Mouse (Mus musculus): Measurements from ENCODE around the gene Fam184b.
"Not testable (repeated sequence)": the region's sequence is repeated elsewhere in the genome, so short reads cannot be mapped to it uniquely, and the experiment has no call there.

Fam184b gene

DNA sequence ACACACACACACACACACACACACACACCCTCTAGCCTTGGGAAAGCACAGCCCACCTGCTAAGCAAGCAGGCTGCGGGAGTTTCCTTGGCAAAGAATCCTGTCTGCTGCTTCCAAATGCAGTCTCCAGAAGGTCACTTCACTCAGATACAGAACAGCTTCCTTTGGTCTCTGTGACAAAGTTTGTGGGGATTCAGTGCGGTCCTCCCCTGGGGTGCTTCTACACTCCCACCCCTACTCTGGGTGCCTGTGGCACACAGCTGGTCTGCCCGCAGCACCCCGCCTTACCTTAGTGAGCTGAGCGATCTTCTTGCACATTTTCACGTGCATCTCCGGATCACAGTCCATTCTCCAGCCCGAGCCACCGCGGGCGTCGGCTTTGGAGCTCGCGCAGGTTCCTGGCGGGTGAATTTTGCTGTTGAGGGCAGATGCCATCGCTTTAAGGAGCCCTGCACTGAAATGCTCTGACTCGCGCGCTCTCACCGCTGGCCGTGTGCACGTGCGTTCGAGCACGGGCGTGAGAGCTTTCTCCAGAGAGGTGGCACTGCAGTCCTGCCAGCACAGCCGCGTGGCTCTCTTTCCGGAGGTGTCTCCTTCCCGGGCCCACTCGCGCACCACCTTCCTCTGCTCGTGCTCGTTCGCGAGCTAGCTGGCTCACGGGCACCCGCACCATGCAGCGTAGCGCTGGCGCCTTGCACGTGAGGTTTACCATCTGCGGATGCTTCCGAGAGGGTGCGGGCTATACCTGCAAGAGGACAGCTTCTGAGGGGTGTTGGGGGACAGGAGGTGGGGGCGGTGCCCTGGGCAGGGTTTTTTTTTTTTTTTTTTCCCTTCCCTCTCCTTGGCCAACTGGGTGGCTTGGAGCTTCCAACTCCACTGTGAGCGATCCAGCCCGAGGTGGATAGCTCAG, at the start of gene Fam184b:
TSS of gene Fam184b (minus strand) at position 809 of the 909 bp plus-strand sequence.
- DNase-seq (ENCODE audit: low read depth), result no peak

DNA sequence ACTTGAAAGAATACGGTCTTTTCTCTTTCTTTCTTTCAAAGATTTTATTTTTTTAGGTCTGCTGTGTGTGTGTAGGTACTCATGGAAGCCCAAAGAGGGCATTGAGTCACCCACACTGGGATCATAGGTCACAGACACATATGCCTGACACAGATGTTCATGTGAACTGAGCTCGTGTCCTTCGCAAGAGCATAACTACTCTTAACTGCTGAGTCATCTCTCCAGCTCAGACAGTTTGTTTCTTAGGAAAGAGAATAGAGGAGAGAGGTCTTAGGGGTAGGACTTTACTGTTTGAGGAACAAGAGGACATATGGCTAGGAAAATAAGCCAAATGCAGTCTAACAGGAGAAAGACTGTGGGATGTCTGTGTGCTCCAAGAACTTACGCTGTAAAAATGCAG, 49.7 kb upstream of the Fam184b start:
- DNase-seq (ENCODE audit: low read depth), result no peak

DNA sequence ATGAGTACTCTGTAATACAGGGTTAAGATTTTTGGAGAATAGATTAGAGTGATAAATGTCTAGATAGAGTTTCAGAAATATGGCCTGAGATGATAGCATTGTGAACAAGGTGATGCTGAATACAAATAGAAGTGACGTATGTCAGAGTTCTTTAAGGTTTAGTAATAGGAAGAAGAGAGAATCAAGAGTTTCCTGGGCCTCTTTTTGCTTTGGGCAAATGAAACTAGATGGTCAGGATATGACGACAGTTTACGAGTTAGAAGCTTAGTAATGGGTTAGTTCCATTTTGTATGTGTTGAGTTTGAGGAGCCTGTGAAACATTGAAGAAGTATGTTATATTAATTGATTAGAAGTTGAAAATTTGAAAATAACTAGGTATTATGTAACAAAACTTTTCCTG, 46.8 kb upstream of the Fam184b start:
- DNase-seq (ENCODE audit: low read depth), result no peak

DNA sequence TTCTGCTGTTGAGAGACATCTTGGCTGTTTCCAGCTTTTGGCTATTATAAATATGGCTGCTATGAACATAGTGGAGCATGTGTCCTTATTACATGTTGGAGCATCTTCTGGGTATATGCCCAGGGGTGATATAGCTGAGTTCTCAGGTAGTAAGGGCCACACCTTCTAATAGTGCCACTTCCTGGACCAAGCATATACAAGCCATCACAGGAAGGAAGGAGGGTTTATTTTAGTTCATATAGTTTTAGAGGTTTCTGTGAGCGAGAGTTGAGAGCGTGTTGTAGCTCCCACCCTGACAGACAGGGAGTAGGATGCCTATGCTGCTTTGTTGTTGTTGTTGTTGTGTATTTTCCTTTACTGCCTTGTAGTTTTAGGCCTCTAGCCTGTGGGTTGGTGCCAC, 45.8 kb upstream of the Fam184b start:
- DNase-seq (ENCODE audit: low read depth), result no peak

DNA sequence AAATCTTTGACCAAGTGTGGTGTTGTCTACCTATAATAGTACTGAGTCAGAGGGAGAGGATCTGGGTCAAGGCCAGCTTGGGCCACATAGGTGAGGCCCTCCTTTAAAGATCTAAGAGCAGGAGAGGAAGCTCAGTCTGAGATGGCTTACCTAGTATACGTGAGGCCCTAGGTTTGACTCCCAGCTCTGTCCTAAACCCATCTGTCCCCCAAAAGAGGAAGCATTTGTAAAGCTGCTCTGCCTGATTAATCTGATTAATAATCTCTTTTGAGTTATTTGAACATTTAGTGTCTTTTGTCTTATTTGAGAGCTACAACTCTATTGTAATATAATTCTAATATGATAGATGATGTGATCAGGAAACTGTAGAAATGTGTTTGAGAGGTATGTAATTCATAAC, 44.0 kb upstream of the Fam184b start:
- DNase-seq (ENCODE audit: low read depth), result no peak

DNA sequence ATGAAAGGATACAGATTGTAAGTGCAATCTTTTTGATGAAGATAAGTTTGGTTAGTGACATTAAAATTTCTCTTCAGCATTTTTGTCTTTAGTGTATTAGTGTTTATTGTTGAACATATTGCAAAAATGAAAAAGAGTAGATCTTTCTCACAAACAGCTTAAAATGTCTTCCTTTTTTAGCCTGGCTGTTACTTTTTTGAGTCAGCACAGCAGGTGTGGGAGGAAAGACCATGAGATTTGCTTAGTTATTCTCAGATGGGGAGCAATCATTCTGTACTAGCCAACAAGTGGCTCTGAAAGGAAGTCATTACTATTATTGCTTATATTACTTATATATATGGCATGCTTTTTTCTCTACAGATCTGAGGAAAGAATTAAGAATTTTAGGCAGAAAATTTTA, 40.5 kb upstream of the Fam184b start:
- DNase-seq (ENCODE audit: low read depth), result no peak

DNA sequence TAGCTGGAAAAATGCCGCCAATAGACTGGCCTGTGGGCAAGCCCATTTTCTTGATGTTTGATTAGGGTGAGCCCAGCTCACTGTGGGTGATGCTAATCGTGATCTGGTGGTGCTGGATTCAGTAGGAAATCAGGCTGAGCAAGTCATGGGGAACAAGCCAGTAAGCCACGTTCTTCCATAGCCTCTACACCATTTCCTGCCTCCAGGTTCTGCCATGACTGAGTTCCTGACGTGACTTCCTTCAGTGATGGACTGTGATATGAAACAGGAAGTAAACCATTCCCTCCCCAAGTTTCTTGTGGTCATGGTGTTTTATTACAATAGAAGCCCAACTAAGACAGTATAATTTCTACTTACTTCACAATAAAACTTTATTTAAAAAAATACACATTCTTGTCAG, 38.2 kb upstream of the Fam184b start:
- no peak for DNase-seq (ENCODE audit: low read depth)

DNA sequence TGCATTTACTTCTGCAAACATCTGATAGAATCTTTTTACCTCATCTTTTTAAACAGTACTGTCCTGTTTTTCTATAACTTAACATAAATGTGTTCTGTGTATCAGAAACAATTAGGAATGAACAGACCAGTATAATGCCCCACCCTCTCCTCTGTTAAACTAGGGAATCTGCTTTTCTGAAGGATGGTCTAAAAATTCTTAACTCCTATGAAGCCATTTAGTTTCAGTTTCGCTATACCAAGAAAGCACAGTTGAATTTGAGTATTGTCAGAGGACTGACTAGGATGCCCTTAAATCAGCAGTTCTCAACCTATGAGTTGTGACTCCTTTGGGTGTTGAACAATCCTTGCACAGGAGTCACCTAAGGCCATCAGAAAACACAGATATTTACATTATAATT, 35.6 kb upstream of the Fam184b start:
- DNase-seq (ENCODE audit: low read depth), result no peak

DNA sequence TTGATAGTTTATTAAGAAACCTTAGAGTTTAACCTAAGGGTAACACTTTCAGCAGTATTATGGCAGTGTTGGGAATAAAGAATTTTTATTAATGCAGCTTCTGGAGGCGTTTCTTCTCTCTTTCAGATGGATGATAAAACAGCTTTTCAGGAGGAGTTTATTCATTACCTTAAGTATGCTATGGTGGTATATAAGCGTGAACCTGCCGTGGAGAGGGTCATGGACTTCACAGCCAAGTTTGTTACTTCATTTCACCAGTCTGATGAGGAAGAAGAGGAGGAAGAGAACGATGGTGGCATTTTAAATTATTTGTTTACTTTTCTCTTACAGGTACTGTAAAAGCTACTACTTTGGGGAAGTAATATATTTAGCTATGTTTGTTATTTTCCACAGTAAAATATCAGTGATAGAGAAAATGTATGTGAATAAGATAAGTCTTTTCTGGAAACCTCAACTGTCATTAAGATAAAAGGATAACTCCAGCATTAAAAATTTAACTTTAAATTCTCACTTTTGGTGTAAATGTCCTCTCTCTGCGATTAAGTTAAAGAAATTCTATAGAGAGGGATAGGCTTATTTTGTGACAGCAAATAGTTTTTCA, 31.6 kb upstream of the Fam184b start:
- DNase-seq (ENCODE audit: low read depth), result no peak

DNA sequence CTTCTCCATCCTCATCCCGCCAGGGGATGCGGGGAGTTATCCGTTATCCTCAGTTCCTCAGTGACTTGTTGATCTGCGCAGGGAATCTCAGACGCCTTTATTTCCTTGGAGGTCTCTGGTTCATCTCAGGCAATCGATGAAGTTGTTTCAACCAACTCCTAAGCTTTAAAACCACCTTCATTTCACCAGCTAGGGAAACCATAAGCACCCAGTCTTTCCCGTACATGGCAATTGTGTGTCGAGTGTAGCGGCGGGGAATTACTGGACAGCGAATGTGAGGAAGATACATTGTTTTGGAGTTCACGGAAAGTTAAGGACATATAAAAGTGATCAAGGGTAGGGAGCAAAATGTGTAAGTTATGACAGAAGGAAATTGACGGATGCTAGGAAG, 30.9 kb upstream of the Fam184b start:
- peak; percentile 8 for DNase-seq (ENCODE audit: low read depth)

DNA sequence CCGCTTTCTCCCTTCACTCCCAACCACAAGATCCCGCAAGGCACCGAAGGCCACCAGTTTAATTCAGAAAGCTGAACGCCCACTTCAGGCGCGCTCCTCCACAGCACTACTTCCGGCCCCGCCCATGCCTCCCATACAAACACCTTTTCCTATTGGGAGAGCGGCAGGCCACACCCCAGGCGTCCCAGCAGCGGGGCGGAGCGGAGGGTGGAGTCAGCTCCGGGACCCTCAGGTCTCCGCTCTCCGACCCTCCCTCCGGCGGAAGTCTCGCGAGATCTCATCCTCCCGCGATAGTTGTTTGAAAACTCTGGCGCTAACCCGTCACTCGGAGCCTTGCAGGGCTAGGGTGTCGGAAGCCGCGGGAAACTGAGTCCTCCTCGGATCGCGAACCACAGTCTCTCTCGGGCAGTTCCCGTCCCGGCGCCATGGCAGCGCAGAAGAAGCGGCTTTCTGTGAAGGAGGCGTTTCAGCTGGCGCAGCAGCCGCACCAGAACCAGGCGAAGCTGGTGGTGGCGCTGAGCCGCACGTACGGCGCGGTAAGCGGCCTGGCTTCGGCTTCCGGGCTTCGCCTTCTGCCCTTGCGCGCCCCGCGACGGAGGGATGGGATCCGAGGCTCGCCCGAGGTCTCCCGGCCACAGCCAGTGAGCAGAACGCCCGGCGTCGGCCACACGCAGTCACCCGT, 30.3 kb upstream of the Fam184b start, which contains the start of gene Ncapg:
TSS of gene Ncapg (plus strand) at position 322 of the 682 bp plus-strand sequence.
- peak; percentile 99 for DNase-seq (ENCODE audit: low read depth)

DNA sequence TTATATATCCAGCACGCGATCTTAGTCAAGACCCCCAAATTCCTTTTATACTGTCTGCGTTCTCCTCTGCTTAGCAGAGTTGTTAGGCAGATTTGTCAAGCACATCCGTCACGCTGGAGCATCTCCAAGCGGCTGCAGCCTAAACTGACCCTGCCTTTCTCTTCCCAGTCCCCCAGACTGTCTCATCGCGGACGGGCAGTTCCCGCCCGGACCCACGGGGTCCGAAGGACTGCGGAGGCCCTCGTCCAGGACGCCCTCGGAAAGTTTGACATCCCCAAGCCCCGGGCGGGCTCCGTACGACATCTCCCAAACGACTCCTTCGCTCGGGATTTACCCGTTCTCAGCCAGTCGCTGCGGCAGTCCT, 29.8 kb upstream of the Fam184b start:
- peak; percentile 8 for DNase-seq (ENCODE audit: low read depth)

DNA sequence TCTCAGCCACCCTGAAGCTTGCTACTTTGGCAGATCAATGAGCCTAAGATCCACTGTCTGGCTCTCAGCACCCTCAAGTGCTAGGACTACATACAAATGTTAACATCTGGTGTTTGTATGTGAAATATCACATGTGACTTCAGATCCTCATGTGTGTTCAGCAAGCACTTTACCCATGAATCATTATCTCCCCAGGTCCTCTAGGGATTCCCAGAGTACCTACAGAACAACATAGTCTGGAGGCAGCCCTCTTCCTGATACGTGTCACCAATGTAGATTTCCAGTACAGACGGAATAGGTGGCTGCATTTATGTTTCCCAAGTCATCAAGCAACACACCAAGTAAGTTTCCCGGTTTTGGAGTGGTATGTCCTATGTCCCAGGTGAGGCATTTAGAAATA, 29.4 kb upstream of the Fam184b start:
- DNase-seq (ENCODE audit: low read depth), result peak; percentile 17

DNA sequence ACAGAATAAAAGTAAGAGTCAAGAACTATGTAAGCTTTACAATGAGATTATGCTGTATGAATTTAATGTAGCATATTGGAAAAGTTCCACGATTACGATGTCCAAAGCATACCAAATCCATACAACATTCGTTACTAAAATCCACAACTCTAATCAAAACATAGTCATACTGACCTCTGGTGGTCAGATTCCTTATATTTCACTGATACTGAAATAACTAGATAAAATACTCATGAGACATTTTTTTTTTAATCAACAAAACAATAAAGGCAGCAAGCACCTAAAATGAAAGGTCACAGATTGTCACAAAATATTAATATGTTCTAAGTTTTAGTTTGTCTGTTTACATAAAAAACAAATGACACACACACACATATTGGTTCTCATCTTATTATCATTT, 28.9 kb upstream of the Fam184b start:
- DNase-seq (ENCODE audit: low read depth), result peak; percentile 43

DNA sequence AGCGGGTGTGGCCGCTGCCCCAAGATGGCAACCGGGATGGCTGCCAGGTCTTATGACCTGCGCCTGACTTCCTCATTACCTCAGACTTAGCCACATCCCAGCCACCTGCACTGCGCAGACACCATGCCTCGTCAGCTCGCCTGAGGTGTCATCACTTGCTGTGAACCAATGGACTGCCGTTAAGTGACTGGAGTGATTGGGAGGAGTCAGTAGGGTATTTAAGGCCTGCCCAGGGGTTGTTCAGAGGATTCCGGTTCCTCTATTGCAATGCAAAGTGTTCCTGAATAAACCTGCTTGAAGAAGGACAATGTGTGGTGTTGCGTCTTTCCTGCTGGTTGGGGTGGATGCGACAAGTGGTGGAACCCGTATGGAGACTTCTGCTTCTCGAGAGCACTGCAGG, 19.0 kb upstream of the Fam184b start:
- not testable (repeated sequence) for DNase-seq (ENCODE audit: low read depth)

DNA sequence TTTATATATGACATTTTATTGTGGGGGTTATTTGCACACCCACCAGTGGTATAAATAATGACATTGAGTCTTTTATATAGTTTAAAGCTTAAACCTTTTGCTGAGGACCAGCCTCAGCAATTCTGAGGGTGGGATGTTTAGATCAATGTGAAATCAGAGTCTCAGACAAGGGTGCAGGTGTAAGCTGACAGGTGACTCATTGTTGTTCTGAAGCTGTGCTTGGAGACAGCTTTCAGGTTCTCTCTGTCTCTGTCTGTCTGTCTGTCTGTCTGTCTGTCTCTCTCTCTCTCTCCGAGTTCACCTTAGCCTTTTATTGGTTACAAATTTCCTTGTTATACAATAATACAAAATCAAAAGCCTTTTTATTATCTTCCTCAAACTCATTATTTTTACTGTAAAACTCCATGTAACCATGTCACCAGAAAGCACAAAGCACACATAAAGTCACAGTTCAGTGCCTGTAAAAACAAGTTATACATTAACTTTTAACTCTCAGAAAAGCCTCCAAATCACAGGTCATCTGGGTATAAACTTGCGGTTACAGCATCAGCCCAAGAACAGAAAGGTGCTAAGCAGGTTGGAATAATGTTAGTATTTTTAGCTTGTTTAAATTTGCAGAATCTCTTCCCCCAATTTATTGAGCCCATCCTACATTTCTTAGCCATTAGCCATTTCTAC, 11.8 kb upstream of the Fam184b start:
- no peak for DNase-seq (ENCODE audit: low read depth)

DNA sequence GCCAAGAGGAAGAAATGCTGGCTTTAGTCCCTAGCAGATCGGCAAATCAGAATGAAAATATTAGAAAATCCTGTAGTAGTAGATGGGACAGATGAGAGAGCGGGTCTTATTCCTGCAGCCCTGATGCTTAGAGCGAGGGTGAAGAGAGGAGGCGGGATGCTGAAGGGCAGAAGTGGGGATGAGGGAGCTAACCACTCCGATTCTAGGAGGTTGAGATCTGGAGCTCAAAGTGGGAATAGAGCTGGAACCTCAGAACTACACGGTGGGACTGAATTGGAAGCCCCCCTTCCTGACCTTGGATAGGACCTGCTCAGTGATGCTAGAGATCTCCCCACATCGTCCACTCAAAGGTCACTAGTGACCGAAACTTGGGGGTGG, 290 bp upstream of the Fam184b start:
- DNase-seq (ENCODE audit: low read depth), result no peak

DNA sequence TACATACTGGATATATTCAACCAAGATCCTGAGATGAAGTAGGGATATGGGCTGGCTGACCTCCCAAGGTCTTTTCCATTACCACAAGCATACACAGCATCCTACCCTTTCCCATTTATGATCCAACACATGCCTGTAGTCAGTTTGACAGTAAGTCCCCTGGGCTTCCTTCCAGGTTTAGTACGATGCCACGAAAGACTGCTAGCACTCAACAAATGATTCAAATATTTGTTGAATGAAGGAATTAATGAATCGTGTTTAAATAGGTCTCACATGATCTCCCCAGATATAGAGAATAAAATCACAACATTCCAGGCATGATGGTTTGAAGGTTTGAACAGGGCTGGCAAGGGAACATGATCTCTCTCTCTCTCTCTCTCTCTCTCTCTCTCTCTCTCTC, 1.0 kb downstream of the Fam184b start:
- no peak for DNase-seq (ENCODE audit: low read depth)

DNA sequence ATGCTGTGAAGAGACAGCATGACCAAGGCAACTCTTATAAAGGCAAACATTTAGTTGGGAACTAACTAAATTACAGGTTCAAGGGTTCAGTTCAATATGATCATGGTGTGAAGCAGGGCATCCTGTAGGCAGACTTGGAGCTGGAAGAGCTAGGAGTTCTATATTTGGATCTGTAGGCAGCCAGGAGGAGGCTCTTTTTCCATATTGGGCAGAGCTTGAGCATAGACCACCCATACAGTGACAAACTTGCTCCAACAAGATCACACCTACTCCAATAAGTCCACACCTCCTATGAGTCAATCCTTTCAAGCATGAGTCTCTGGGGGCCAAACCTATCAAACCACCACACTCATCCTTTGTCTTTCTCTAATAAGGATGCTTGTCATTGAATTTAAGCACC, 9.9 kb downstream of the Fam184b start:
- no peak for DNase-seq (ENCODE audit: low read depth)

DNA sequence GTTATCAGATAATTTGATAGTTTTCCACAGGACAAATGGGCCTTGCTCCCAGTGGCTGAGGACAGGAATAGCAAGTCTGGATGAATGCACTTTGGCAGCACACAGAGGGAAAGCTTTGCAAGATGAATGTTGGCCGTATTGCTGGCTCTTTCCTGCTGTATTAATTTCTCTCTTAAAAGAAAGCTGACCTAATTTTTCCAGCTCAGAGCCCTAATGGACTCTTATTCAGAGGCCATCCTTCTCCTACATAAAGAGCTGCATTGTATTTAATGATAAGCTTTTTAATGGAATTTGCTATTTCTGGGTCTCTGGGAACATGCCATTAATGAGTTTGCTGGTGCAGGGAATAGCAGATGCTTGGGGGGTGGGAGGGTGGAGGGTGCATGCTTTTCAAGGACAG, 11.6 kb downstream of the Fam184b start:
- DNase-seq (ENCODE audit: low read depth), result no peak

DNA sequence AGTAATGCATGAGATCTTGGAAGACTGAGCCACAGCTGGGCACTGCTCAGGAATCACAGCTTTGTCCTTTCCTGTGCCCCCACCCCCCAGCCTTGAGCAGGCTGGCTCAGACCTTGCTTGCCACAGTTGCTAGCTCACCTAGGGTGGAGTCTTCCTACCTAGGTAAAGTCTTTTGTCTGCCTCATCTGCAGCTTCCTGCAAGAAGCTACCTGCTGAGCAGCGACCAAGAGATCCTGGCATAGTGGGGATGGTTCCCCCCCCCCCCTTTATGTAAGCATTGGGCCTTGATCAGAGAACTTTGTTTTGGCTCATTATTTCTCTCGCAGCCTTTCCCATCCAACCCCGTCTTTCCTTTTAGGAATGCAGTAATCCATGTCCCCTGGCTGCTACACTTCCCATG, 17.9 kb downstream of the Fam184b start:
- no peak for DNase-seq (ENCODE audit: low read depth)

DNA sequence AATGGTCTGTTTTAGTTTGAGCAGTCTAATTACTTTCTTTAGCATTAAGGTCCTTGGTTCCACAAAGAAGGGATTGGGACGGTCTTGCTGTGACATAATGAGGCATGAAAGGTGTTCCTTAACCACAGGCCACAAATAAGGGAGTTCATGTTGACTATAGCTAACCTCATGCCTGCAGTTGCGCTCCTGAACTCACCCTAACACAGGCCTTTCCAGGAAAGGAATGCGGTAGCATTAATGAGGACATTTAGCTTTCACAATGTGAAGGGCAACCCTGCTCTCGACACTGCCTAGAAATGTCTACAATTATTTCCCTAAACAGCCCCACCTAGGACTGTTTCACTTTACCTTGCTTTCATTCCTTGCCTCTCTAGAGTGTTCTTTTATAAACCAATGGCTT, 40.4 kb downstream of the Fam184b start:
- DNase-seq (ENCODE audit: low read depth), result no peak

Measured in c-Kit-positive CD71-negative TER-119-negative erythroid progenitor cells, embryonic 14.5 days (primary cell).